Mouse (Mus musculus): ENCODE measurements around the gene Phf13.

- TF ChIP-seq POLR2A (IDR thresholded peaks at IDR 0.05; ENCODE audit: low read depth, low read length), result no peak
- TF ChIP-seq CTCF (IDR thresholded peaks at IDR 0.05; ENCODE audit: extremely low read depth, insufficient read length, insufficient replicate concordance, low read depth, low read length), result no peak
Measured at GRCm38 (mm10) chr4:151989110-151989488, 7.0 kb downstream of the Phf13 start.
